Mouse (Mus musculus) lung, embryonic 14.5 days (tissue): Measurements from ENCODE around the gene Rasl12. TPM values are rescaled to one million over a fixed set of nuclear protein-coding genes. Genes with fewer than 3 reads are reported as not detected.
A peak's percentile ranks its signal among the peaks of the same experiment; 100 is the strongest.

ENCODE experiments used
- ATAC-seq: fragments of 200-750 bp; cut with Nextera tagmentation; 2 replicates; pipeline ENCODE4 v1.8.0; 2017; ENCODE audit warnings: mild to moderate bottlenecking, moderate TSS enrichment, moderate library complexity; ENCODE audit not compliant: insufficient read depth
- DNase-seq: peaks from one replicate; pipeline ENCODE4 v3.0.0-alpha.2; 2015
- H3K27ac ChIP-seq: fragments of 300-500 bp; sonication (generic); 2 replicates; pipeline ENCODE4 v1.5.1; 2014; ENCODE audit warnings: low read depth, mild to moderate bottlenecking, moderate library complexity
- H3K27me3 ChIP-seq: fragments of 300-500 bp; sonication (generic); 2 replicates; pipeline ENCODE4 v1.6.1; 2014; ENCODE audit warnings: low read length, control low read depth; ENCODE audit not compliant: insufficient read depth
- H3K36me3 ChIP-seq: fragments of 300-500 bp; sonication (generic); 2 replicates; pipeline ENCODE4 v1.6.1; 2014; ENCODE audit warnings: control low read depth; ENCODE audit not compliant: insufficient read depth
- H3K4me1 ChIP-seq: fragments of 300-500 bp; sonication (generic); 2 replicates; pipeline ENCODE4 v1.6.1; 2014; ENCODE audit warnings: antibody characterized with exemption, control low read depth; ENCODE audit not compliant: insufficient read depth
- H3K4me2 ChIP-seq: fragments of 300-500 bp; sonication (generic); 2 replicates; pipeline ENCODE4 v1.6.1; 2014; ENCODE audit warnings: mild to moderate bottlenecking
- H3K4me3 ChIP-seq: fragments of 300-500 bp; sonication (generic); 2 replicates; pipeline ENCODE4 v1.5.1; 2014; ENCODE audit warnings: low read depth, low read length
- H3K9ac ChIP-seq: fragments of 300-500 bp; sonication (generic); 2 replicates; pipeline ENCODE4 v1.6.1; 2014
- H3K9me3 ChIP-seq: fragments of 300-500 bp; sonication (generic); 2 replicates; pipeline ENCODE4 v1.6.1; 2016; ENCODE audit warnings: low read depth, low read length, control low read depth
- CTCF ChIP-seq: IDR thresholded peaks from 2 replicates; pipeline ENCODE4 v1.5.1; 2016; ENCODE audit warnings: antibody characterized with exemption, low read depth
- WGBS: fragments of 180-500 bp; shearing (Covaris S2); extraction: QIAGEN DNeasy Blood & Tissue Kit; methylation state at CpG from one replicate; pipeline ENCODE4 v1.1.7; 2014; 5-methylcytosine and 5-hydroxymethylcytosine counted together
- polyA plus RNA-seq: library from polyadenylated mRNA; unstranded; fragments of >200 nt; fragmentation: Nextera tagmentation; extraction: Ambion mirVana; gene quantifications from 2 replicates; pipeline ENCODE4 v1.2.1, GENCODE M21; 2014

Gene Rasl12
- polyA plus RNA-seq, 1 experiment from 2014 or later: 48.8 TPM

DNA sequence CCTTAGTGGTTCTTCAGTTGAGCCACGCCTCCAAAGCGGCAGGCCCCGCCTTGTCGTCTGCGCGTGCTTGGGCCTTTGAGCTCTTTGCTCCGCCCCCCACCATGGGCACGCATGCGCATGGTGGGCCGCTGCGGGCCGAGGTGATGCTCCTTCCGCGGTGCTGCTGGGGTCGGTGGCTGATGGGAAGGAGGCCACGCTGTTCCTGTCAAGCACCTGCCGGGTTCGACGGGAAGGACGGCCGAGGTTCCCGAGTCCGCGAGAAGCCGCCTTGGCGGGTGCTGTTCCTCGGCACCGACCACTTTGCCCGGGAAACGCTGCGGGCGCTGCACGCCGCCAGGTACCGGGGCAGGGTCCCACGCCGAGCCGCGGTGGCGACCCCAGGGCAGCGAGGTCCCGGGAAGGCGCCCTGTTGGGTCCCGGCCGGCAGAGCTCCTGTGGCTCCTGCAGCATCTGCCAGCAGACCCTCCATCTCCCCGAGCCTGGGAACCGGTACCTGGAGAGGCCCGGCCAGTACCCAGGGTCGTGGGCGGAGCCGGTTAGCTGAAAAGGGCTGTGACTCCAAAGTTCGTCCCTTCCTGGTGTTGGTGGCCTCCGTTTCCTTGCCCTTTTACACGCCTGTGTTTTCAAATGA is 37.5 kb downstream of the Rasl12 start, which contains the start of gene Mtfmt:
Mtfmt (plus strand) TSS at position 112 of the 631 bp plus-strand sequence.
- WGBS: 0% methylated on average over 54 of the region's 54 CpGs
- no peak within 1 kb of the TSS for H3K27ac ChIP-seq
- ATAC-seq: peak; percentile 91

GRCm38 (mm10) chr9:65444692-65445091 is 46.4 kb downstream of the Rasl12 start:
- no peak overlapping the region for H3K4me3 ChIP-seq
- DNase-seq (no peak), ATAC-seq (no peak)
- H3K9me3 ChIP-seq: no peaks in the 10 kb centered on the region
- H3K9ac ChIP-seq: no peak overlapping the region
- no peak overlapping the region for H3K27ac ChIP-seq
- H3K4me1 ChIP-seq: no peaks in the 10 kb centered on the region
- peaks cover 68% of the 10 kb centered on the region for H3K36me3 ChIP-seq
- TF ChIP-seq CTCF: peak; percentile 17; the same call in 1 of the 2 replicates
- no peak overlapping the region for H3K4me2 ChIP-seq
- 88% methylated on average over 4 of the region's 4 CpGs for WGBS
- no peaks in the 10 kb centered on the region for H3K27me3 ChIP-seq

More for the DNA sequence above, 37.5 kb downstream of the Rasl12 start, which contains the start of gene Mtfmt:
- Histone ChIP-seq H3K9me3 (no peaks in the 10 kb centered on the region), H3K27me3 (no peaks in the 10 kb centered on the region), H3K4me1 (no peaks in the 10 kb centered on the region), H3K4me2 (peak within 1 kb of the TSS; percentile 68), H3K36me3 (peaks cover 9% of the 10 kb centered on the region; the same call in 1 of the 2 replicates), H3K4me3 (peak within 1 kb of the TSS; percentile 95), H3K9ac (peak within 1 kb of the TSS; percentile 78)
- peak; percentile 99 for DNase-seq
- TF ChIP-seq CTCF: no peak

GRCm38 (mm10) chr9:65447951-65448350 is 49.6 kb downstream of the Rasl12 start:
- DNase-seq (no peak), ATAC-seq (no peak)
- H3K27ac ChIP-seq: no peak overlapping the region
- TF ChIP-seq CTCF: no peak
- H3K4me2 ChIP-seq: no peak overlapping the region
- H3K9me3 ChIP-seq: no peaks in the 10 kb centered on the region
- no peaks in the 10 kb centered on the region for H3K4me1 ChIP-seq
- H3K36me3 ChIP-seq: peaks cover 76% of the 10 kb centered on the region
- H3K9ac ChIP-seq: no peak overlapping the region
- H3K4me3 ChIP-seq: no peak overlapping the region
- 83% methylated on average over 6 of the region's 6 CpGs for WGBS
- no peaks in the 10 kb centered on the region for H3K27me3 ChIP-seq

- Histone ChIP-seq H3K9me3 (no peaks in the 10 kb centered on the region), H3K9ac (no peak overlapping the region), H3K4me2 (no peak overlapping the region), H3K4me3 (no peak overlapping the region), H3K27me3 (no peaks in the 10 kb centered on the region), H3K4me1 (peaks cover 8% of the 10 kb centered on the region; the same call in 1 of the 2 replicates), H3K27ac (no peak overlapping the region), H3K36me3 (no peaks in the 10 kb centered on the region)
- TF ChIP-seq CTCF: no peak
- no peak for ATAC-seq
- no peak for DNase-seq
- 69% methylated on average over 2 of the region's 2 CpGs for WGBS
These were observed 60.7 kb downstream of the Rasl12 start for GRCm38 (mm10) chr9:65458975-65459374.

GRCm38 (mm10) chr9:65460198-65460597 is 61.9 kb downstream of the Rasl12 start:
- Histone ChIP-seq H3K4me2 (peak overlapping the region; percentile 73), H3K27me3 (no peaks in the 10 kb centered on the region), H3K9me3 (no peaks in the 10 kb centered on the region), H3K4me3 (peak overlapping the region; percentile 87), H3K27ac (peak overlapping the region; percentile 80; the same call in 1 of the 2 replicates), H3K9ac (no peak overlapping the region), H3K4me1 (peaks cover 8% of the 10 kb centered on the region; the same call in 1 of the 2 replicates), H3K36me3 (0 out of 2 replicates have a peak, but pooled peaks cover 2% of the 10 kb centered on the region)
- no peak for TF ChIP-seq CTCF
- no peak for DNase-seq
- peak; percentile 7; the same call in 1 of the 2 replicates for ATAC-seq
- 56% methylated on average over 3 of the region's 3 CpGs for WGBS

DNA sequence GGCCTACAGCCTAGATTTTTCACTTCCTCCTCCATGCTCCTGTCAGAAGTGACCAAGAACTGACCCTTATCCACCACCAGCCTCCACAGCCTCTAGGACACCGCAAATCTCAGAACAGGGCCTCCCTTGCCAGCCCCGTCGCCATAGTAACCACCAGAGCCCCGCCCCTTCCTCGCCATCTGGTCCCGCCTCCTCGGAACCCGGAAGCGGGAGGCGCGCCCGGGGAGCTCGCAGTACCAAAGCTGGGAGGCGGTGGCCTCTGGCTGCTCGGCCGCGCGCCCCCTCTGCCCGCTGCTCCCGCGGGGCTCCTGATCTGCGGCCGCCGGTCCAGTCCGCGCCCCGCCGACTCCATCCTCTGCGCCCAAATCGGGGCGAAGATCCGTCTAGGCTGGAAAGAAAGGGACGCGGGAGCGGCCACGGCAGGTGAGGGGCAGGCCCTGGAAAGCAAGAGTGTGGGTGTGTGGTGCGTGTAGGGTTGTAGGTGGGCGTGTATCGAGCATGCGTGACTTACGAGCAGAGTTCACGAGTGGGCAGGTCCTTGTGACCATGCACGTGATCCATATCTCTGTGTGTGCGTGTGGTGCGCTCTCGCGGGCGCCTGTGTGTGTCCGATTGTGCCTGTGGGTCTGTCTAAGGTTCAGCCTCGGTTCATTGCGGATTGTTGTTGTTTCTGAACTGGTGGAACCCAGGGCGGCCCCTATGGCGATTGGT is 62.6 kb downstream of the Rasl12 start, which contains the start of gene Spg21:
Spg21 (plus strand) TSS at position 216 of the 711 bp plus-strand sequence.
- Histone ChIP-seq H3K27ac (peak within 1 kb of the TSS; percentile 80), H3K4me3 (peak within 1 kb of the TSS; percentile 87), H3K27me3 (no peaks in the 10 kb centered on the region), H3K4me1 (peaks cover 8% of the 10 kb centered on the region; the same call in 1 of the 2 replicates), H3K9me3 (no peaks in the 10 kb centered on the region), H3K9ac (peak within 1 kb of the TSS; percentile 77), H3K4me2 (peak within 1 kb of the TSS; percentile 73), H3K36me3 (peaks cover 7% of the 10 kb centered on the region)
- DNase-seq: peak; percentile 97
- peak; percentile 96 for ATAC-seq
- WGBS: under 1% methylated on average over 53 of the region's 53 CpGs
- no peak for TF ChIP-seq CTCF

GRCm38 (mm10) chr9:65462544-65462943 is 64.2 kb downstream of the Rasl12 start:
- DNase-seq: peak; percentile 44
- H3K4me2 ChIP-seq: peak overlapping the region; percentile 73
- peaks cover 10% of the 10 kb centered on the region for H3K36me3 ChIP-seq
- H3K9me3 ChIP-seq: no peaks in the 10 kb centered on the region
- TF ChIP-seq CTCF: no peak
- no peaks in the 10 kb centered on the region for H3K27me3 ChIP-seq
- peaks cover 8% of the 10 kb centered on the region; the same call in 1 of the 2 replicates for H3K4me1 ChIP-seq
- H3K27ac ChIP-seq: no peak overlapping the region
- H3K4me3 ChIP-seq: no peak overlapping the region
- ATAC-seq: no peak
- 50% methylated on average over 5 of the region's 5 CpGs for WGBS
- no peak overlapping the region for H3K9ac ChIP-seq
